Mouse (Mus musculus): ENCODE data around the gene March1. TPM values are rescaled to one million over a fixed set of nuclear protein-coding genes. Genes with fewer than 3 reads are reported as not detected.
"Not testable (repeated sequence)": the region's sequence is repeated elsewhere in the genome, so short reads cannot be mapped to it uniquely, and the experiment has no call there.

The March1 gene
- polyA plus RNA-seq, 1 experiment: 19.5 TPM

GRCm38 (mm10) chr8:66392900-66393299 lies 775.2 kb downstream of the March1 start:
- DNase-seq (ENCODE audit: low read depth): no peak
- TF ChIP-seq POLR2A (IDR thresholded peaks at IDR 0.05; ENCODE audit: borderline replicate concordance, extremely low read depth, insufficient read depth, insufficient read length, poor library complexity, severe bottlenecking) (no peak), CTCF (IDR thresholded peaks at IDR 0.05; ENCODE audit: borderline replicate concordance, extremely low read depth, insufficient read depth, insufficient read length) (no peak)

DNA sequence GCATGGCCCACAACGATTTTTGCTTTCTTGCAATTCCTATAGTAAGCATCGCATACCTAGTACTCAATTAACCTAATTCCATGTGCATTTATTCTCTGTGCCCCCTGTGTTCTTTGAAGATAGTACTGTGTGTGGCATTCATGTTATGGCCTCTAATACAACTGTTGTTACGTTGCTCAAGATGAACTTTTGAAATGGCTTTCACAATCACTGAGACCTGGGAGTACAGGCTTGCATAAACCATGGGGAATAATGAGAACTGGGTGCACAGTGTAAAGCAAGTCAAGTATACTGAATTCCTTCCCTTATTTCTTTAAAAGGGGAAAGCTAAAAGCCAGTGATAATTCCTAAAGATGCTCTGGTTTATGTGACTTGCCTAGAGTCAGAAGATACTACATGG lies 776.4 kb downstream of the March1 start:
- TF ChIP-seq POLR2A (IDR thresholded peaks at IDR 0.05; ENCODE audit: borderline replicate concordance, extremely low read depth, insufficient read depth, insufficient read length, poor library complexity, severe bottlenecking) (no peak), CTCF (IDR thresholded peaks at IDR 0.05; ENCODE audit: borderline replicate concordance, extremely low read depth, insufficient read depth, insufficient read length) (no peak)
- DNase-seq (ENCODE audit: low read depth): no peak

DNA sequence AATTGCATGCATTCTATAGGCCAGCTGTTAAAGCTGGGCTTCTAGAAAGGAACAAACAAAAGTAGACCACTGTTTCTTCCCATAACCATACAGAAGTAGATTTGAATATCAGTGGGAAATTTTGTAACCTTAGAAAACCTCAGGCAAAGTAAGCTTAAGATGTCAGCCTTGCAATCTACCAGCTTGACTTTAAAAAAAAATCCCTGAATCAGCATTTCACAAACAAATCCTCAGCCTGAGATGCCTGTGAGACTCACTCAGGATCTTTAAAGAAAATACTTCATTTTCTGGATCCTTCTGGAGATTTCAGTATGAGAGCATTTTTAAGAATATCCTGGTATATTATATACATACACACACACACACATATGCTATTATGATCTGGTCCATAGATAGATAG lies 780.1 kb downstream of the March1 start:
- no peak for TF ChIP-seq POLR2A (IDR thresholded peaks at IDR 0.05; ENCODE audit: borderline replicate concordance, extremely low read depth, insufficient read depth, insufficient read length, poor library complexity, severe bottlenecking)
- no peak for TF ChIP-seq CTCF (IDR thresholded peaks at IDR 0.05; ENCODE audit: borderline replicate concordance, extremely low read depth, insufficient read depth, insufficient read length)
- DNase-seq (ENCODE audit: low read depth): no peak

DNA sequence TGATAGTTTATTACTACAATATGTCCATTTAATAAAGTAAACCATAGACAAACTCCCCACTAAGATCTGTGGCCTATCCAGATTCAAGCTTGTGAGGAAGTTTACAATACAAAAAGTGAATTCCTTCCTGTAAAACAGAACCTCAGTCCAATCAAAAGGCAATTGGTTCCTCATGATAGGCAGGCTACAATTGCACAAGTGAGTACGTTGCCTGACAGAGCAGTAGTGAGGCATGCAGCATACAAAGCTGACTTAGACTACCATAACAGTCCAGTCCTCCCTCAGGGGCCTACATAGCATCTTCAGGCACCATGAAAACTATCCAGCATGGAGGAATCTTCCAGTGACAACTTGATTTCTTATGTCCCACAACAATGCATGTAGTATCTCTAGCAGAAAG lies 782.4 kb downstream of the March1 start:
- TF ChIP-seq POLR2A (IDR thresholded peaks at IDR 0.05; ENCODE audit: borderline replicate concordance, extremely low read depth, insufficient read depth, insufficient read length, poor library complexity, severe bottlenecking) (no peak), CTCF (IDR thresholded peaks at IDR 0.05; ENCODE audit: borderline replicate concordance, extremely low read depth, insufficient read depth, insufficient read length) (no peak)
- DNase-seq (ENCODE audit: low read depth): no peak

DNA sequence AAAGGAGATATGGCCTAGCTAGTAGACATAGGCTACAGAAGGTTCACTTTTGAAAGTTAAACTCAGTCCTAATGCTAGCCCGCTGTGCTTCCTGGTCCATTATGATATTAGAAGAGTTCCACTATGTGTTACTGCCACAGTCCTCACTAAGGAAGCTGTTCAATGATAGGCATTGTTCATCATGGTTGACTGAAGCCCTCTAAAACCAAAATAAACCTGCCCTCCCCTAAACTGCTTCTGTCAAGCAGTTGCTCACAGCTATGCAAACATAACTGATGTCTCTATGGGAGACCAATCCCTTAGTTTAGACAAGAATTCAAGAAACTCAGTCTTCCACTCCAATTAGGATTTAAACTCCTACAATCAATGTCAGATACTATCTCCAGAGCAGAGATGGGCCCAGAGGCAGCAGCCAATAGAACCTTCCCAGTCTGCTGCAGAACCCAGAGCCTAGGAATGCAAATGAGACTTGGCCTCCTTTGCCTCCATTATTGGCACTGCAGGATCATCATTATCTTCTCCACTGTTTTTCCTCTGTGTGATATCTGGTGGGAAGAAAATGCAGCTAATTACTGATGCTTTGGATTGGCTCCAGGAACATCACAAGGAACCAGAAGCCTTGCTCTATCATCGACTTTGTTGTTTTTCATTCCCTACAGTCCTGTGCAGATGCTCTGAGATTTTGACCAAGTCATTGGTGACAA lies 787.2 kb downstream of the March1 start:
- TF ChIP-seq CTCF (IDR thresholded peaks at IDR 0.05; ENCODE audit: borderline replicate concordance, extremely low read depth, insufficient read depth, insufficient read length): no peak
- TF ChIP-seq POLR2A (IDR thresholded peaks at IDR 0.05; ENCODE audit: borderline replicate concordance, extremely low read depth, insufficient read depth, insufficient read length, poor library complexity, severe bottlenecking): no peak
- peak; percentile 62 for DNase-seq (ENCODE audit: low read depth)

GRCm38 (mm10) chr8:66405796-66406195 lies 788.1 kb downstream of the March1 start:
- DNase-seq (ENCODE audit: low read depth): not testable (repeated sequence)

- DNase-seq (ENCODE audit: low read depth): no peak
- no peak for TF ChIP-seq POLR2A (IDR thresholded peaks at IDR 0.05; ENCODE audit: borderline replicate concordance, extremely low read depth, insufficient read depth, insufficient read length, poor library complexity, severe bottlenecking)
- TF ChIP-seq CTCF (IDR thresholded peaks at IDR 0.05; ENCODE audit: borderline replicate concordance, extremely low read depth, insufficient read depth, insufficient read length): no peak
Observed at GRCm38 (mm10) chr8:66406596-66407361, 789.1 kb downstream of the March1 start.

DNA sequence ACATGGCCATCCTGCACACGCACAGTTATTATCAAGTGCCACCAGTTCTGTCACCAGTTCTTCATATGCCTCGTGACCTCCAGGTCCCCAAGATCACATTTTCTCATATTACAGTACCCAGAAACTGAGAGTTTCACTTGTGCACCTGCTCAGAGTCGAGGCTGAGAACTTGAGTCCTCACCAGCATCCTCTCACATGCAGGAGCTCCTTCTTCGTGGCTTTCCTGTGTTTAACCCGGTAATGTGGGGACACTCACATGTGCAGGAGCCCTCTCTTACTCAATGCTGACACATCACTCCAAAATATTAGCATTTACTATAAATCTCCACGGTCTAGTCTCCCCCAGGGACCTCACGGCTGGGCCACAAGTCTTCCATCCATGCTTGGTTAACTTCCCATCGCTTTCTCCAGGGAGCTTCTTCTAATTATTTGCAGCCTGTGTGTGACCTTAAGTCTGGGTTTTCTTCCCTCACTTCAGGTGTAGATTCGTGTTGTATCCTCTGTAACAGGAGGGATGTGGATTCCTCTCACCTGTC lies 792.4 kb downstream of the March1 start:
- DNase-seq (ENCODE audit: low read depth): no peak
- TF ChIP-seq CTCF (IDR thresholded peaks at IDR 0.05; ENCODE audit: borderline replicate concordance, extremely low read depth, insufficient read depth, insufficient read length) (no peak), POLR2A (IDR thresholded peaks at IDR 0.05; ENCODE audit: borderline replicate concordance, extremely low read depth, insufficient read depth, insufficient read length, poor library complexity, severe bottlenecking) (no peak)

GRCm38 (mm10) chr8:66413101-66413500 lies 795.4 kb downstream of the March1 start:
- peak; percentile 37 for DNase-seq (ENCODE audit: low read depth)

DNA sequence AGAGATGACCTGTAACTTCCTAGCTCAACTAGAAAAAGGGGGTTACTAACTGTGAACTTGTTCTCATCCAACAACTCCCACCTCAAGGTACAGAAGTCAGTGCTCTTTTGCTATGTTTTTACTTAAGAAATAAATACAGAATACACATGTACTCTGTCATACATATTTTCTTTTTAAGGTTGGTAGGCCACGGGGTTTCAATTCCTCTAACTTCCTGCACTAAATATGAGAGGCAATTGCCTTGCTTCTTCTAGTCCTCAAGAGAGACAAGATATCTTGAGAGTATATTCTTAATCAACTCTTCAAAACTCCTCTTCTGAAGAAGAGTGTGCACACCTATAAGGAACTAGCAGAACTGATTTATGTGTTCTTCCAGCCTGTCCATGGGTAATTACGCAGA lies 797.5 kb downstream of the March1 start:
- TF ChIP-seq CTCF (IDR thresholded peaks at IDR 0.05; ENCODE audit: borderline replicate concordance, extremely low read depth, insufficient read depth, insufficient read length) (no peak), POLR2A (IDR thresholded peaks at IDR 0.05; ENCODE audit: borderline replicate concordance, extremely low read depth, insufficient read depth, insufficient read length, poor library complexity, severe bottlenecking) (no peak)

More at GRCm38 (mm10) chr8:66413101-66413500, 795.4 kb downstream of the March1 start:
- no peak for TF ChIP-seq POLR2A (IDR thresholded peaks at IDR 0.05; ENCODE audit: borderline replicate concordance, extremely low read depth, insufficient read depth, insufficient read length, poor library complexity, severe bottlenecking)

DNA sequence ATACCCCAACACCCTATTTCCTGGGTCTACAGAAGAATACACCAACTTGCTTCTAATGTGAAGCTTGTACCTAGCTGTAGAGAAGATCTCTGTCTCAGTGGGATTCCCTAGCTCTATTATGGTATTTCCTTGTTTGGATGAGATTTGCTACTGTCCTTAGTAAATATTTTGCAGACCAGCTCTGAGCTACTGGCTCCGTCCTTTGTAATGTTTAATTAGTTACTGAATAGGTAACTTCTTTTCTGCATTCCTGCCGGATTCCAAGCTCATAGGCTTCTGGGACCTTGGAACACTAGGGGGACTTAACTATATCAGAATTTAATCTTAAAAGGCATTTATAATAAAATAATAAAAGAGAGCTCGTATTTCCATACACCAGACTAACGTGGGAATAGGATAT lies 799.9 kb downstream of the March1 start:
- not testable (repeated sequence) for DNase-seq (ENCODE audit: low read depth)

More for the DNA sequence above, 797.5 kb downstream of the March1 start:
- no peak for DNase-seq (ENCODE audit: low read depth)

GRCm38 (mm10) chr8:66430639-66431038 lies 812.9 kb downstream of the March1 start:
- no peak for DNase-seq (ENCODE audit: low read depth)
- no peak for TF ChIP-seq CTCF (IDR thresholded peaks at IDR 0.05; ENCODE audit: borderline replicate concordance, extremely low read depth, insufficient read depth, insufficient read length)
- no peak for TF ChIP-seq POLR2A (IDR thresholded peaks at IDR 0.05; ENCODE audit: borderline replicate concordance, extremely low read depth, insufficient read depth, insufficient read length, poor library complexity, severe bottlenecking)
